Mouse (Mus musculus) neutrophil, adult 5-6 weeks (primary cell): ENCODE measurements around the gene Arfgef2. TPM values are rescaled to one million over a fixed set of nuclear protein-coding genes. Genes with fewer than 3 reads are reported as not detected.

Experiments used
- ATAC-seq: fragments of 151-379, 151-347 bp; 2 replicates; pipeline ENCODE4 v1.8.0; 2017; ENCODE audit warnings: mild to moderate bottlenecking, moderate TSS enrichment; ENCODE audit not compliant: insufficient number of reproducible peaks, poor library complexity, low FRiP score, severe bottlenecking; ENCODE audit errors: extremely low read depth
- total RNA-seq: library from RNA; stranded (forward); fragments of 200-1000 nt; gene quantifications from 2 replicates; pipeline ENCODE4 v1.2.3, GENCODE M21; 2017

Gene Arfgef2
- 33.4 and 35.9 TPM in 2 replicates for total RNA-seq

DNA sequence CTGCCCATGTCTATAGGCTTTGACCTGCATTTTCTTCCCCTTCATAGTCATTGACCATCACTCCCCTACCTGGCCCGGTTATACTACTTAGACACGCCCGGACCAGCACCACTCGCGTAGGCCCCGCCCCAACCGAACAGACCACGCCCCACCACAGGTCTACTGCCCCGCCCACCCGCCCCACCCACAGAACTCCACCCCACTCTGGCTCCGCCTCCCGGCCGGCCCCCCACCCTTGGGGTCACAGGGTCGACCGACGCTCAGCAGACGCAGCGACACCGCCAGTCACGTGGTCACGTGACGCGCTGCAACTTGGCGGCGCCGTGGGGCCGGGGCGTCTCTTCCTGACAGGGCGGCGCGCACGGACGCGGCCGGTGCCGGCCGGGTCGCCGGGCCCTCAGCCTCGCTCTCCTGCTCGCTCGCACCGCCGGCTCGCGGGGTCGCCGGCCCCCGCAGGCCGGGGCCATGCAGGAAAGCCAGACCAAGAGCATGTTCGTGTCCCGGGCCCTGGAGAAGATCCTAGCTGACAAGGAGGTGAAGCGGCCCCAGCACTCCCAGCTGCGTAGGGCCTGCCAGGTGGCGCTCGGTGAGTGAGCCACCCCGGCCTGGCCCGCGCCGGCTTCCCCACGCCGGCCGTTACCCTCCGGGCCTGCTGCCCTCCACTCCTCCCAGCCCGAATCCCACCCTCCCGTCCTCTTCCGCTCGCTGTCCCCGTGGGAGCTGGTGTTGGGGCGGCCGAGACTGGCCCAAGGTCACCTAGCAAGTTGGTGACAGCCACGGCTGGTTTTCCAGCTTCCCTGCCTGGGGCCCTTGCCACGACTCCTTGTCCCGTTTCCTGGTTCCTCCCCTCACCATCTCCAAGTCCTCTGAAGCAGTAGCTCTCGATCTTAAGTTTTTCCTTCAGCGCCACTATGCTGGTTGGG lies at the start of gene Arfgef2:
Gene Arfgef2 (plus strand): TSS at position 339 of the 923 bp plus-strand sequence.
- peak; percentile 81 for ATAC-seq

DNA sequence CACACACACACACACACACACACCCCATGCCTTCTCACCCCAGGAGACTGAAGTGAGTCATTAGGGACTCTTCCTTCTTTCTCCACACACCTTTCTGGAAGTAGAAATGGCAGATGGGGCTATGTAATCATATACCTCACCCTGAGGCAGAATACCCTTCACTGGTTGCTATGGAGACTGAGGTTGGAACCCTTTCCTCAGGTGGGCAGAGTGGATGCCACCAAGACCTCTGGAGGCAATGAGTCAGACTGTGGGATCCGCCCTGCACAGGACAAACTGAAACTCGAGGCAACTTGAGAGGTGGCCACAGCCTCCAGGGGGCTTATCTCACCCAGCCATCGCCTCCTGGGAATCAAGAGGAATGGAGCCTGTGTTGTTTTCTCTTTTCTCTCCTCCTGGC lies 47.4 kb upstream of the Arfgef2 start:
- ATAC-seq: no peak

GRCm38 (mm10) chr2:166764051-166764450 lies 41.3 kb upstream of the Arfgef2 start:
- no peak for ATAC-seq

GRCm38 (mm10) chr2:166767591-166767990 lies 37.8 kb upstream of the Arfgef2 start:
- ATAC-seq: no peak

GRCm38 (mm10) chr2:166771396-166771795 lies 34.0 kb upstream of the Arfgef2 start:
- peak; percentile 36; the same call in 1 of the 2 replicates for ATAC-seq

- no peak for ATAC-seq
Measured at GRCm38 (mm10) chr2:166773587-166773986, 31.8 kb upstream of the Arfgef2 start.

- no peak for ATAC-seq
Measured at GRCm38 (mm10) chr2:166774275-166774674, 31.1 kb upstream of the Arfgef2 start.

GRCm38 (mm10) chr2:166775357-166775893 lies 30.0 kb upstream of the Arfgef2 start:
- ATAC-seq: no peak

GRCm38 (mm10) chr2:166776272-166776671 lies 29.1 kb upstream of the Arfgef2 start:
- peak; percentile 48; the same call in 1 of the 2 replicates for ATAC-seq

- no peak for ATAC-seq
Measured at GRCm38 (mm10) chr2:166779956-166780355, 25.4 kb upstream of the Arfgef2 start.

- peak; percentile 76 for ATAC-seq
Measured at GRCm38 (mm10) chr2:166780980-166781578, 24.3 kb upstream of the Arfgef2 start.

DNA sequence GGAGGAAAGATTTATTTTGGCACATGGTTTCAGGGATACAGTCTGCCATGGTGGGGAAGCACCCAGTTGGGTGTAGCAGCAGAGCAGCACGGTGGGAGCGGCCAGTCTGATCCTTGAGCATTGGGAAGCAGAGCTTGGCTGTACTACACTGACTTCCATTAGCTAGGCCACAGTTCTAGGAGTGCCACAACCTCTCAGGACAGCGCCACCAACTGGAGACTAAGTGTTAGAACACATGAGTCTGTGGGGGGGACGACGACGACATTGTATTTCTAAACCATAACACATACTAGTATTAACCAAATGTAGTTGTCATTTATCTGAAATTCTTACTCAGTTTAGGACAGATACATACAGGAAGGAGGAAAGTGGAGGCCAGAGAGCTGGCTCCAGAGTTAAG lies 21.0 kb upstream of the Arfgef2 start:
- ATAC-seq: no peak

GRCm38 (mm10) chr2:166786353-166787004 lies 18.9 kb upstream of the Arfgef2 start:
- ATAC-seq: peak; percentile 96

DNA sequence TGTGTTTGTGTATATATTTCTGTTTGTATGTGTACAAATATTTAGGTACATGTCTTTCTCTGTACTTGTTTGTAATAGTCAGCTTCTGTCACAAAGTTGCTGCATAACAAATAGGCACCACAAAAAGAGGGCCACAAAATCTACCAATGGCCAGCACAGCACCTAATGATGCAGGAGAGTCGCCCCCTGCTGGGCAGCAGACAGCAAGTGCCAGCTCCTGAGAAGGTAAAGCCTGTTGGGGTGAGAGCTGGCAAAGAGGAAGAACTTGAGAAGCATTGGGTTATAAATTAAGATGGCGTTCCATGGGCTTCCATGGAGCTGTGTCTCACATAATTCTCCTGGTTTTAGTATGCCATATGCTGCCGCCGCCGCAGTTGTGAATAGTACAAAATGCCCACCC lies 13.7 kb upstream of the Arfgef2 start:
- ATAC-seq: no peak

DNA sequence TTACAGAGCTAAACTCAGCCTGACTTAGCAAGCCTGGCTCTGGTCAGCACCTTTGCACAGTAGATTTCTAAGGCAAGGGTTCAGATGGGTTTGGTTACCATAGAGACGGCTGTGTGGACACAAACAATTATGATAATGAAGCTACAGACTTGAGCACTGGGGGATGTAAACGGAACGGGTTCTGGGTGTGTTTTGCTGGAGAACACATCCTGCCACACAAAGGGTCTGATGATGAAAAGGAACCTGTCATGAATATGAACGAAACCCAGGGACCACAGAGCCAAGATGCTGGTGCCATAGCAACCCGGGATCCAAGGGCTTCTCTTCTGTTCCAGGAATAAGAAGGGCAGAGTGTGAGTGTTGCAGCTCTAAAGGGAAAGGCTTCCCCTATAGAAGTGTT lies 13.0 kb upstream of the Arfgef2 start, which contains the start of gene Trp53rkb:
Gene Trp53rkb (plus strand): TSS at position 177 of the 400 bp plus-strand sequence.
- ATAC-seq: no peak

DNA sequence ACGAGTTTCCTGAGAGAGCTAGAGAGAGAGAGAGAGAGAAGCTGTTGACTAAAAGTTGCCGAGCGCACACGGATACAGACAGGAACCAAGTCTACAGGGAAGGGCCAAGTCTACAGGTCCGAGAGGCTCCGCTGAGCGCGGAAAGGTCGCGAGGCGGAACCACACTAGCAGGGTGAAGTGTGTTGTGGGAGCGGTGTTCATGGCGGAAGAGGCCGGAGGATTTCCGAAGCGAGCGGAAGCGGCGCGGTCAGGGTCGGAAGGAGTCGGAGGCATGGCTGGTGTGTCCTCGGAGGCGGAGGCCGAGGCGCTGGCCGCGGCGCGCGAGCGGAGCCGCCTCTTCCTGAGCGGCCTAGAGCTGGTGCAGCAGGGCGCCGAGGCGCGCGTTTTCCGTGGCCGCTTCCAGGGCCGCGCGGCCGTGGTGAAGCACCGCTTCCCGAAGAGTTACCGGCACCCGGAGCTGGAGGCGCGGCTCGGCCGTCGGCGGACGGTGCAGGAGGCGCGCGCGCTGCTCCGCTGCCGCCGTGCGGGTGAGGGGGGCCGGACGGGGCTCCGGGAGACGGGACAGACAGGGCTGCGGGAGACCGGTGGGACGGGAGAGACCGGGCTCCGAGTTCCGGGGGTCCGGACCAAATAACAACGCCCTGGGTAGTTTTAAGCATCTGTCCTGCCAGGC lies 11.7 kb upstream of the Arfgef2 start:
- peak; percentile 97 for ATAC-seq

- ATAC-seq: no peak
Measured at GRCm38 (mm10) chr2:166799615-166800472, 5.5 kb upstream of the Arfgef2 start.

- no peak for ATAC-seq
Measured at GRCm38 (mm10) chr2:166800473-166800857, 4.9 kb upstream of the Arfgef2 start.
